Mouse (Mus musculus) gastrocnemius, adult 8-10 months (tissue): ENCODE results near the gene Ccdc88c. TPM values are rescaled to one million over a fixed set of nuclear protein-coding genes. Genes with fewer than 3 reads are reported as not detected.
A peak's percentile ranks its signal among the peaks of the same experiment; 100 is the strongest.

Experiments used
- DNase-seq, 2 experiments: peaks; one replicate each; pipeline ENCODE4 v3.0.0; 2022; ENCODE audit warnings: low spot score in 2 of 2
- total RNA-seq, 4 experiments: library from RNA; stranded (reverse); gene quantifications; 2 replicates each; pipeline ENCODE4 v1.2.4; 2022

The Ccdc88c gene
- total RNA-seq, 4 experiments from 2014 or later, result 32.5 to 47.7 (median 37.3) TPM

GRCm38 (mm10) chr12:100997830-100998563 lies 30.9 kb downstream of the Ccdc88c start:
- DNase-seq, result no peak

- DNase-seq, result no peak
These were observed 32.4 kb downstream of the Ccdc88c start for GRCm38 (mm10) chr12:100996378-100996898.

- DNase-seq, result no peak
These were observed 33.1 kb downstream of the Ccdc88c start for GRCm38 (mm10) chr12:100995607-100996377.

- DNase-seq, result no peak
These were observed 34.5 kb downstream of the Ccdc88c start for GRCm38 (mm10) chr12:100994140-100995015.

- DNase-seq, result no peak
These were observed 35.7 kb downstream of the Ccdc88c start for GRCm38 (mm10) chr12:100993146-100993545.

- no peak for DNase-seq
These were observed 36.4 kb downstream of the Ccdc88c start for GRCm38 (mm10) chr12:100992505-100992904.

- no peak for DNase-seq
These were observed 37.7 kb downstream of the Ccdc88c start for GRCm38 (mm10) chr12:100991119-100991518.

- DNase-seq, result no peak
These were observed 38.6 kb downstream of the Ccdc88c start for GRCm38 (mm10) chr12:100990291-100990690.

GRCm38 (mm10) chr12:100989780-100990288 lies 39.0 kb downstream of the Ccdc88c start:
- DNase-seq, result no peak

- DNase-seq, result no peak
These were observed 40.3 kb downstream of the Ccdc88c start for GRCm38 (mm10) chr12:100988324-100989130.

GRCm38 (mm10) chr12:100986423-100986822 lies 42.4 kb downstream of the Ccdc88c start:
- DNase-seq, result no peak

- DNase-seq, result no peak
These were observed 43.1 kb downstream of the Ccdc88c start for GRCm38 (mm10) chr12:100985793-100986157.

- no peak for DNase-seq
These were observed 43.6 kb downstream of the Ccdc88c start for GRCm38 (mm10) chr12:100985050-100985792.

GRCm38 (mm10) chr12:100983565-100983964 lies 45.3 kb downstream of the Ccdc88c start:
- DNase-seq, result no peak

- no peak for DNase-seq
These were observed 46.6 kb downstream of the Ccdc88c start for GRCm38 (mm10) chr12:100982217-100982616.

GRCm38 (mm10) chr12:100980551-100981008 lies 48.3 kb downstream of the Ccdc88c start:
- DNase-seq, result peak in 1 of 2 experiments; percentile 49

GRCm38 (mm10) chr12:100979616-100980015 lies 49.2 kb downstream of the Ccdc88c start:
- no peak for DNase-seq

- no peak for DNase-seq
These were observed 50.7 kb downstream of the Ccdc88c start for GRCm38 (mm10) chr12:100977958-100978725.

- DNase-seq, result no peak
These were observed 51.3 kb downstream of the Ccdc88c start for GRCm38 (mm10) chr12:100977551-100977950.
